Mouse (Mus musculus): ENCODE measurements around the gene Dnah1. TPM values are rescaled to one million over a fixed set of nuclear protein-coding genes. Genes with fewer than 3 reads are reported as not detected.

The Dnah1 gene
- total RNA-seq, 2 experiments from 2014 or later = 4.6 to 5.8 TPM

DNA sequence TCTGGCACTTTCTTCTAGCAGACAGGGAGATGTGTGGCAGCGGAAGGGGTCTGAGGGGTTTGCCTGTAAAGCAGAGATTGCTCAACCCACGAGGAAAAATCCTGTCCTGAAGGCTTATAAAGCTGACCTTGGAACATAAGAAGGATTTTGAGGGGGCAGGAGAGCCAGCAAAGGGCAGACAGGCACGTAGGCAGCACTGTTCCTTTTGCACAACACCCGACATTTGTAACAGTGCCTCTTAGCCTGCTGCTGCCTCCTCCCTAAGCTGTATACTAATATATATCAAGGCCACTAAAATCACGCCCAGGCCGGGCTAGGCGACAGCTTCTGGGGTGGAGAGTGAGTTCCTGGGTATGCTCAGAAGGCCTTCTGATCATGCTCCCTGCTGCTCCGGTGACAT, 93.3 kb downstream of the Dnah1 start:
- DNase-seq (ENCODE audit: extremely low spot score in 1 of 2, low spot score in 2 of 2) = no peak
- Histone ChIP-seq H3K4me3 (no peak overlapping the region), H3K27ac (no peak overlapping the region)
- no peak for TF ChIP-seq CTCF (IDR thresholded peaks at IDR 0.05)
- intact Hi-C loops (cut with DNase I) = no loop called here

DNA sequence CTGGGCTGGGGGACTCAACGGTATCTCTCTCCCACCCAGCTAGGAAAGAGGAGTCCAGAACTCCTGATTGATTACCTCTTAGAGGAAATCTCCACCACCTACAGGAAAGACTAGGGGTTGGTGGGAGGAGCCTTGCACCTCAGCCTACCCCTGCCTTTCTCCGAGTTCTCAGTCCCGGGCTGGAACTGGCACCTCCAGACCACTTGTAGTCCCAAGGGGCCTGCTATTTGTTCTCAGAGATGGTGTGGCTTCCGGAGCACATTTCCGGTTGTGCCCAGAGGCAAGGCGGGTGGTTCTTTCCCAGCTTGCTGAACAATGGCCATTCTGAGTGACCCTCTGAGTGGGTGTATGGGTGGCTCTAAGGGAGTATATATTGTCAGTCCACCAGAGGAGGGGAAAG, 95.5 kb downstream of the Dnah1 start:
- H3K4me3 ChIP-seq = no peak overlapping the region
- intact Hi-C loops (cut with DNase I) = no loop called here
- no peak for TF ChIP-seq CTCF (IDR thresholded peaks at IDR 0.05)
- no peak overlapping the region for H3K27ac ChIP-seq
- no peak for DNase-seq (ENCODE audit: extremely low spot score in 1 of 2, low spot score in 2 of 2)

DNA sequence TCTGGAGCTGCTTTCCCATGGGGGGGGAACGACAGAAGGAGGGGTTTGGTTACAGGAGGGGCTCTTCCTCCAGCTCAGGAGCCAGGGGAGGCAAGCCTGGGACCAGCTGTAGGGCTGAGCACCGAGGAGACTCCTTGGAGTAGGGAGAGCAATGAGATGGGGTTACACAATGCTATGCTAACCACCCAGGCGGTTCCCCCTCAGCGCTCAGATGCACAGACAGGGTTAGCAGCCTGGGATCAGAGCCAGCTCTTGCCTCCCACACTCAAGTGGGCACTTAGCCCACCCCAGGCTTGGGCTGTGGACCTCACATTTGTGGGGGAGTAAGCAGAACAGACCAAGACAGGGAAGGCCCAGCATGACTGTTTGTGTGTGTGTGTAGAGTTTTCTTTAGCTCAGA, 96.7 kb downstream of the Dnah1 start:
- no peak for TF ChIP-seq CTCF (IDR thresholded peaks at IDR 0.05)
- no peak overlapping the region for H3K27ac ChIP-seq
- intact Hi-C loops (cut with DNase I) = no loop called here

GRCm38 (mm10) chr14:31217666-31218065, 106.0 kb downstream of the Dnah1 start, which contains the start of gene Sema3g:
TSS of gene Sema3g (plus strand) at chr14:31217860.
- Histone ChIP-seq H3K4me3 (peak within 1 kb of the TSS; percentile 9; the same call in 1 of the 2 replicates), H3K27ac (0 out of 2 replicates have a peak within 1 kb of the TSS, but pooled peaks have one; percentile 11)
- DNase-seq (ENCODE audit: extremely low spot score in 1 of 2, low spot score in 2 of 2) = no peak
- intact Hi-C loops (cut with DNase I) = no loop called here
- peak; percentile 56 for TF ChIP-seq CTCF (IDR thresholded peaks at IDR 0.05)

More for the DNA sequence above, 96.7 kb downstream of the Dnah1 start:
- H3K4me3 ChIP-seq = no peak overlapping the region
- peak; percentile 44 to 55 for DNase-seq (ENCODE audit: extremely low spot score in 1 of 2, low spot score in 2 of 2)

DNA sequence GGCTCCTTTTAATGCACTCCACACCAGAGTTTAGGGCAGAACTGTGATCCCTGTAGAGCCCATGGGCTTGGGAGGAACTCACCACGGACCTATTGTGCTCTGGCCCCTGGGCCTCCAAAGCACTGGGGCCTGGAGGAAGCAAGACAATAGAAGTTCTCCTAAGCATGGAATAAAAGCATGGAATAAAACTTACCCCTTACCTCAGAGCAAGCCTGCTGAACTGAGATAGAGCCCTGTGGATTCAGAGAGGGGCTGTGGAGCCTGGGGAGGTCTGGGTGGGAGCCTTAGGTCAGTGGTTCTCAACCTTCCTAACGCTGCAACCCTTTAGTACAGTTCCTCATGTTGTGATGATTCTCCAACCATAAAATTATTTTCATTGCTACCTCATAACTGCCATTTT, 106.8 kb downstream of the Dnah1 start, which contains the start of gene Nisch:
Gene Nisch (minus strand): TSS at position 101 of the 400 bp plus-strand sequence.
- Histone ChIP-seq H3K27ac (0 out of 2 replicates have a peak within 1 kb of the TSS, but pooled peaks have one; percentile 11), H3K4me3 (peak within 1 kb of the TSS; percentile 9; the same call in 1 of the 2 replicates)
- no peak for TF ChIP-seq CTCF (IDR thresholded peaks at IDR 0.05)
- DNase-seq (ENCODE audit: extremely low spot score in 1 of 2, low spot score in 2 of 2) = no peak
- intact Hi-C loops (cut with DNase I) = no loop called here

- Histone ChIP-seq H3K27ac (no peak overlapping the region), H3K4me3 (no peak overlapping the region)
- peak; percentile 52 to 53 for DNase-seq (ENCODE audit: extremely low spot score in 1 of 2, low spot score in 2 of 2)
- peak; percentile 80 for TF ChIP-seq CTCF (IDR thresholded peaks at IDR 0.05)
- intact Hi-C loops (cut with DNase I) = loop anchor here (1.0 kb wide), 1 partner anchor 19 kb away; no protein-coding TSS in a partner anchor
These were observed 108.3 kb downstream of the Dnah1 start for GRCm38 (mm10) chr14:31215157-31216002.

DNA sequence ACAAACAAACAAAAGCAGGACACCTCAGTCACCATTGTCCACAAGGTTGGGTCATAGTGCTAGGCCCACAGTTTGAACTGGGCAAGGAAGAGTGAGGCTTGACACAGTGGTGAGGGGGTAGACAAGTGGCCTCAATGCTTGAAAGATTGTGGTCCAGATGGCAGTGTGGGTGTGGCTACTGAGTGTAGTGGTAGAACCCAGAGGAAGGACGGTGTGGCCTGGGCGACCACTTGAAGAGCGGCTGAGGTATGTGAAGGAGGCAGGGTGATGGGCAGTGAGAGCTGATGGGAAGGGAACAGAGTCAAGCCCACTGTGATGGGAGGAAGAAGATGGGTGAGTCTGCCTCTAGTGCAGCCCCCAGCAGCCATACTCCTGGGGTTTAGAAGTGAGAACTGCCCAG, 109.0 kb downstream of the Dnah1 start:
- intact Hi-C loops (cut with DNase I) = loop anchor here (1.0 kb wide), 1 partner anchor 20 kb away; no protein-coding TSS in a partner anchor
- no peak overlapping the region for H3K27ac ChIP-seq
- no peak overlapping the region for H3K4me3 ChIP-seq
- DNase-seq (ENCODE audit: extremely low spot score in 1 of 2, low spot score in 2 of 2) = no peak
- TF ChIP-seq CTCF (IDR thresholded peaks at IDR 0.05) = no peak

DNA sequence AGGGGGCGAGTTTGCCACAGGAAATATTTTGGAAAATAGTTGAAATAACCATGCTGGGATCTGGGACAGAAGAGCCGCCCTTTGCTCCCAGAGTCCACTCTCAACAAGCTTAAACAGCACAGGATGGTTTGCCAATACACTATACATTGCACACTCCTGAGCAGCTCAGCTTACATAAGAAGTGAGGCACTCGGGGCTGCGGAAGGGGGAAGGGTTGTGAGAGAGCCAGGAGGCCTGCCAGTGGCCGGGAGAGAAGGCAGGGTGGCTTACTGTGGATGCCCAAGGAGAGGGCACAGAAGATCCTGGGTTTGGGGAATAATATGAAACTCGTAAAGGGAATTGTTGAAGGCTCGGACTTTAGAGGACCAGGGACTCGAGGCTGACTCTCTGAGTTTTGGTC, 109.8 kb downstream of the Dnah1 start:
- DNase-seq (ENCODE audit: extremely low spot score in 1 of 2, low spot score in 2 of 2) = no peak
- intact Hi-C loops (cut with DNase I) = no loop called here
- no peak overlapping the region for H3K4me3 ChIP-seq
- no peak overlapping the region for H3K27ac ChIP-seq
- no peak for TF ChIP-seq CTCF (IDR thresholded peaks at IDR 0.05)

DNA sequence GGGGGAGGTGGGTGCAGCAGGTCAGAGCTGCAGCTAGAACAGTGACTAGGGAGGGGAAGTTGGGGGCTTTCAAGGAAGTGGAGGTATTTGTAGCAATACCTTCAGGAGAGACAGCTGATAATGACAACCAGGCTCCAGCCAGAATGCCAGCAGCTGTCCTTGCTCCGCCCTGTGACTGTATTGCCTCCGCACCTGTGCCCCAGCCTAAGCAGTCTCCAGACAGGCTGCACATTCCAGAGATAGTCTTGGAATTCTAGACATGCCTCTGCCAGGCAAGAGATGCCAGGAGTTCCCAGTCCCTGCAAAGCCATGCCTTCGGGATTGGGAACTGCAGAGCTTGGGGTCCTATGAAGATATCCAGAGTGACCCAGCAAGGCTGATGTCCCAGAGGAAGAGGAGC, 111.2 kb downstream of the Dnah1 start:
- Histone ChIP-seq H3K4me3 (no peak overlapping the region), H3K27ac (no peak overlapping the region)
- intact Hi-C loops (cut with DNase I) = no loop called here
- DNase-seq (ENCODE audit: extremely low spot score in 1 of 2, low spot score in 2 of 2) = no peak
- TF ChIP-seq CTCF (IDR thresholded peaks at IDR 0.05) = no peak

DNA sequence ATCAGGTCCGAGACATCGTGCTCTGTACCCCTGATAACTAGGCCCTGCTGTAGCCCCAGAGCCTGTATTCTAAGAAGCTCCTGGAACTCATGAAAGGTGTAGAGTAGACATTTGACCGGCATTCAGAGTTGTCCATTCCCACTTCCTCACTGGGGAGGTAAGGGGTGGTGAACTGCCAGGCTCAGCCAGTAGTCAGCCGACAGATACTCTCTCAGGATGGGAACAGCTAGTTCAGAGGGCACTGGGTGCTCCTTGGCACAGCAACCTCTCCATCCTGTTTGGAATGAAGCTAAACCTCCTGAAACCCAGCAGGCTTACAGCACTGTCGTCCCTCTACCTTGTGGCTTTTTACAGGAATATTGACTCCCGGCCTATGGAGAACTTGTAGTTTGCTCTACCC, 111.8 kb downstream of the Dnah1 start:
- Histone ChIP-seq H3K27ac (no peak overlapping the region), H3K4me3 (no peak overlapping the region)
- intact Hi-C loops (cut with DNase I) = no loop called here
- no peak for DNase-seq (ENCODE audit: extremely low spot score in 1 of 2, low spot score in 2 of 2)
- TF ChIP-seq CTCF (IDR thresholded peaks at IDR 0.05) = no peak

Other genes starting within 250 kb of the Dnah1 start
- gene Smim4, start 194.9 kb downstream of the Dnah1 start, total RNA-seq (2021) = 10 to 100 TPM; 21.9 to 23.5 TPM
- 1 to 10 TPM; 2.5 to 2.8 TPM for gene Nt5dc2, start 192.8 kb downstream of the Dnah1 start, total RNA-seq (2021)
- 10 to 100 TPM; 21.2 to 29.4 TPM for gene Stab1, start 155.3 kb downstream of the Dnah1 start, total RNA-seq (2021)
- gene Tnnc1, start 115.6 kb downstream of the Dnah1 start, total RNA-seq (2021) = 10 to 100 TPM; 33.8 to 37.7 TPM
- gene Nisch, start 107.0 kb downstream of the Dnah1 start, total RNA-seq (2021) = 100 to 1,000 TPM; 387 to 407 TPM
- gene Sema3g, start 106.0 kb downstream of the Dnah1 start, total RNA-seq (2021) = 1 to 10 TPM; 5.4 to 6.1 TPM
- 1 to 10 TPM; 3.3 to 4.3 TPM for gene Phf7, start 72.6 kb downstream of the Dnah1 start, total RNA-seq (2021)
- 100 to 1,000 TPM; 142 to 146 TPM for gene Bap1, start 72.4 kb downstream of the Dnah1 start, total RNA-seq (2021)
- gene Capn7, start 12.7 kb upstream of the Dnah1 start, total RNA-seq (2021) = 10 to 100 TPM; 33.8 to 38.3 TPM
- gene Sh3bp5, start 112.2 kb upstream of the Dnah1 start, total RNA-seq (2021) = 10 to 100 TPM; 63.5 to 65.4 TPM
- gene Eaf1, start 170.5 kb upstream of the Dnah1 start, total RNA-seq (2021) = 10 to 100 TPM; 12.7 to 15.1 TPM
- gene Mettl6, start 171.1 kb upstream of the Dnah1 start, total RNA-seq (2021) = 10 to 100 TPM; 32.7 to 35.6 TPM